Mouse (Mus musculus) megakaryocyte progenitor cell, adult 5-6 weeks (primary cell): ENCODE data around the gene Polr2l. TPM values are rescaled to one million over a fixed set of nuclear protein-coding genes. Genes with fewer than 3 reads are reported as not detected.

Source experiments
- ATAC-seq: replicated peaks from 2 replicates; pipeline ENCODE4 v1.8.0; 2016; ENCODE audit warnings: mild to moderate bottlenecking, moderate TSS enrichment, inconsistent platforms; ENCODE audit not compliant: poor library complexity
- total RNA-seq, 2 experiments: library from RNA; stranded (forward) in 1 of 2; stranded (reverse) in 1 of 2; fragments of 157-497, 149-512 nt in 1 of 2; fragments of 200-1000 nt in 1 of 2; gene quantifications; 2 replicates each; pipeline versions ENCODE4 v1.2.3 to v1.2.4; 2015 to 2017

The Polr2l gene
- total RNA-seq, 2 experiments from 2014 or later = 40.2 to 46.7 TPM

DNA sequence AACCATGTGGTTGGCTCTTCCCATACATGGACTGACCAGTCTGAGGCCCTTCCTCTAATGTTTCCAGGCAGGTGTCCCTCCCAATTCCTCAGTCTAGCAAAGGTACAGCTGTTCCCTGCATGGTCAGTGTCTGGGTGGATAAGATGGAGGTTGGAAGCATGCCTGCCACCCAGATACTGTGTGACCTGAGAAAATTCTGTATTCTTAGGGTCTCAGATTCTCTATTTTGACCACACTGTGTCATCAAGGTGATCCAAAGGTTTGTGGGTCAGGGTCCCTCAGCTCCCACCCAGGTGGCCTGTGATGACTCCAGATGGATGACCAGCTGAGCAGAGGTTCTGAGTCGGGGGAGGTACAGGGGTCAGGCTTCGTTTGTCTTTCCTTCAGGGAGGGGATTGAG is 10.3 kb upstream of the Polr2l start:
- ATAC-seq = no peak

DNA sequence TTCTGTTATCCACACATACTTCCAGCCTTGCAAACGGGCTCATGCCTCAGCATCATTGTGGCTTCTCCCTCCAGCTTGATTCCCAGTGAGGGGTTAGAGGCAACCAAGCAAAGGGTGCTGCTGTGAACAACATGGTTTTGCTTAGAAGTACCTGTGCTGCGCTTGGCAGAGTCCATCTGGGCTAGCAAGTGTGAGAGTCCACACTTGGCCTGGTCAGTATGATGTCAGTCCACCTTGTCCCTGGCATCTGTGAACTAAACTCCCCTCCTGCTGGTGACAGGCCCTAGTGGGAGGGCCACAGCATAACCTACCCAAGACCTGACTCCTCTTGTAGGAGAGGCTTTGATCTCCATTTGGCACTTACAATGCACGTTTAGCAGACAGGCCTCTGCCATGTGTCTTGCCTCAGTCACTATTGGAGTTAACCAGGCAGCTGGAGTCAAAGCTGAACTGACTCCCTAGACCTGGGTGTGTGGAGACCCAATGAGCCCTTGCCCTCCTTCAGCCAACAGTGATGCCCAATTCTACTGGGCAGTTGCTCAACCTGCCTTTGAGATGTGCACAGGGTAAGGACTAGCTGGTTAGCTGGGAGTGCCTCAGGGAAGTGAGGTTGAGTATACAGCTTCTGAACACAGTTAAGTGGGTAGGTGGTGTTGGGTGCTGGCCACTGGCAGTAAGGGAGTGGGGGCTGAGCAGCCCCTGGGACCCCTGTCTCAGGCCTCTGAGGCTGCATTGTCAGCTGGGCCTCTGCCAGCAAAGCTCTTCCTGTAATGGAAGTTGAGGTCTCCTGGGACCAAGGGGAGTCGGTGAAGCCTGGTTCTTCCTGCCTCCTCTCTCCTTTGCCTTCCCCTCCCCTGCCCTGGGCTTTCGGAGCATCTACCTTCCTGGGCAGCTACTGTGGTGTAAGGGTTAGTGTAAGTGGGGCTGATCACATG is 9.5 kb upstream of the Polr2l start:
- no peak for ATAC-seq

DNA sequence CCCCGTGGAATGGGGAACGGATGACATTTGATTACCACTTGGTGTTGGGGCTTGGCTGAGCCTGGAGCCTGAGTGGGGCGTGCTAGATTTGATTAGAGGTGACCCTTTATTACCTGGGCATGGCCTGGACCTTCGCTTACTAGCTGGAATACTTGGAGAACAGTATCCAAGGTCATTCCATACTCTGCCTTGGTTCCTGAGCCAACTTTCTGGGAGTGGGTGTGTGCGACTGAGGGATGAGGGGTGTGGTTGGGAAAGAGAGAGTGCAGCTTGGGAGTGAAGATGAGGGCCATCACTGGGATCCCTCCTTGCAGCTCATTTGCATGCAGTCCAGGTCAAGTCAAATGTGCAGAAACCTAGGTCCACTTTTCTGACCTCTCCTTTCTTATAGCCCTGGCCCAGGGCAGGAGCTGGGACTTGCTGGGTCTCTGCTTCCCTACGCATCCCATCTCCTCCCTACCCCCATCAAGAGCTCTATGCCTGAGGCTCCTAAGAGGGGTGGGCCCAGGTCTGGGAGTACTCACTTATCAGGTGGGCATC is 8.3 kb upstream of the Polr2l start:
- no peak for ATAC-seq

DNA sequence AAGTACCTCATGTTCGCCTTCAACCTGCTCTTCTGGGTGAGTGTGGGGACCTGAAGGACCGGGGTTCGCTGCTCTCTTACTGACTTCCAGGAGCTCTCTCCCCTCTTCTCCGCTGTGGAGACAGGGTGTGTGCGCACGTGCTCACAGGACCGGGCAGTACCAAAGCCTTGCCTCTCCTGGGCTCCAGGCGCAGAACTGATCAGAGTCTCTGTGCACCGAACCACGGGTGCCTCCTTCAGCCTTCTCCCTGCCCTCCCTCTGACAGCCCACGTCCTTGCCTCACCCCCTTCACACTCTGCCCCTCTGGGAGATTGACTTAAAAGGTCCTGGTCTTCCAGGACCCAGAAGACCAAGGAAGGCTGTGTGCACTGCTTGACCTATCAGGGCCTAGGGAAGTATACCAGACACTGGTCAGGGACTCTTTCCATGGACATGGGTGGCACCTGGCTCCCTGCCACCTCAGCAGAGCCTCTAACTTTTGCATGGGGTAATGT is 7.6 kb upstream of the Polr2l start:
- no peak for ATAC-seq

- ATAC-seq = peak; percentile 27
These were observed 6.8 kb upstream of the Polr2l start for GRCm38 (mm10) chr7:141481498-141482401.

- peak; percentile 75 for ATAC-seq
These were observed 6.0 kb upstream of the Polr2l start for GRCm38 (mm10) chr7:141480842-141481497.

- ATAC-seq = no peak
These were observed 3.4 kb upstream of the Polr2l start for GRCm38 (mm10) chr7:141478270-141478748.

DNA sequence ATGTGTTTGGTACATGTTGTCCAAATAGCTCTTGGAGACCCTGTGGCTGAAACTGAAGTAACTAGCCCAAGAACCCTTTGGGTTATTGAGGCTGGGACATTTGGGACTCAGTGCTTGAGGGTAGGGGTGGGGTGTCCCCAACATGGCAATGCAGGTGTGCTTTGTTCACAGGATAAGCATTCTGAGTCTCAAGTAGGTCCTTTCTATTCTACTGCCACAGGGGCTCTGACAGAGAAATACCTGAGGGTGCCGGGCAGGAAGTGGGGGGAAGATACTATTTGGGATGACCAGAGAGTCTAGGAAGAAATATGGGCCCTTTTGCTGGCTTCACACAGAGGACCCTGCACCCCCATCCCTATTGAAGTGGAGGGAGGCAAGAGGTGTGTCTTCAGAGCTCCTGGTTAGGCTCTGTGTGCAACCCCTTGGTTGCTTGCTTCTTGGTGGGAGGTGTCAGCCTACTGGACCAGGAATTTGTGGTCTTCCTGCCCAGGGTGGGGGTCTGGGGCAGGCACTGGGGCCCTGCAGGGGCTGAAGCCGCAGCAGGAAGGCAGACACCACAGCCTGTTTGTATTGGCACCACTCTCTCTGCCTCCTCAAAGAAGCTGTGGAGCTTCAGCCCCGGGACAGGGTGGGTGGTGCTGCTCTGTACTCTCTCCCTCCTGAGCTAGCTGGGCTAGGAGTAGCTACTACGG is 2.8 kb upstream of the Polr2l start:
- no peak for ATAC-seq

DNA sequence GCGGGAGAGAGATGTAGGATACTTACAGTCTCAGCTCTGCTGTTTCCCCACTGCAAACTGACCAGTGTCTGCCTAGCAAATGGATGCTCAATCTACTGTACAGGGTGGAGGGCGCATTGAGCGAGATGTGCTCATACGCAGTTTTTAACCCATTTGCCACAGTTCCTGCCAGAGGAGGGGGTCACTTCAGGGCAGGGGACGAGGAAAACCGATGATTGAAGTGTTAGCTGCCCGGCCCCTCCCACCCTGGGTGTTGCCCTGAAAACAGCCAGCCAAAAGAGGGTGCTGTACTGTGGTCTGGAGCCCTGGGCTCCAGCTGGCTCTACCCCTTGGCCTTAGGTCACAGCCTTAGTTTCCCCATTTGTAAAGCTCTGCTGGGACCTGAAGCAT is 2.0 kb upstream of the Polr2l start:
- ATAC-seq = peak; percentile 9; the same call in 1 of the 2 replicates

DNA sequence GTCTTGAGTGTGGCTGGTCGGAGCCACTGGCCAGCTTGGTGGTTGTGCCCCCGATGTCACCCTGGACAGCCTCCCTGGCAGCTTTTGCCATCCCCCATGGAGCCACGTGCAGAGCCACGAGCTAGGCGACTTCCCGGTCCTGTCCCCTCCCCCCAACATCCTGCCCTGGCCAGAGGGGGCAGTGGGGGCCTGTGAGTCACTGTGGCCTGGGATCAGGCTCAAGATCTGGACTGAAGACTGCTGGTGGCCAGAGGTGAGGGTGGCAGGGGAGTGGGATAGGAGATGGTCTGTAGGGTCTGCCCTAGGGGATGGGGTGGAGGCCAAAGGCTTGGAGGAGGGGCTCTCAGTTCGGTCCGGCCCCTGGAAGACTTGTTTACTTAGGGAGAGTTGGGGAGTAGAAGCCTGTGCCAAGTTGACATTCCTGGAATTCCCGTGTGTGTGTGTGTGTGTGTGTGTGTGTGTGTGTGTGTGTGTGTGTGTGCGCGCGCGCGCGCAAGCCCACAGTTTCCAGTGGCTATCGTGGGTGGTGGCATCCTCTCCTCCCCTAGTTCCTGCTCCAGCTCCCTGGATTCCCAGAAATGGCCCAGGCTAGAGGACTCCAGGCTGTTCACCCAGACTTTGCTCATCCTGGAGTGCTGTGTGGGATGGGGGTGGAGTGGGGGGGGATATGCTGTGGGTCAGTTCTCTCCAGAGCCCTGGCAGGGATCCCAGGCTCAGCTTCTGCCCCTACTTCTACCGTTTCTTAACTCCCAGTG is 1.5 kb upstream of the Polr2l start:
- ATAC-seq = peak; percentile 29

DNA sequence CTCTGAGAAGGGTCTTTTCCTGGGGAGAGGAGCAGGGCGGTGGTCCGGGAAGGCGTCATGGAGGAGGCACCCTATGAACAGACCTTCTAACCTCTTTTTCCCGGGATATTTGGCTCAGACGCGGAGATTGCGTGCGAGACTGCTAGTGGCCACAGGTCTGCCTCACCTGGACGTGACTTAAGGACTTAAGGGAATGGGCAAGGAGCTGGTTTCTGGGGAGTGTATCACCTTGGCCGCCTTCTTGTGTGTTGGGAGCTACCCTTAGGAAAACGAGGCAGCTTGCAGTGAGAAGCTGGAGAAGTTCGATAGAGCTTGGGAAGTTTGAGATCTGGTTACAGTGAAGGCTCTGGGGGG is 850 bp upstream of the Polr2l start:
- no peak for ATAC-seq

DNA sequence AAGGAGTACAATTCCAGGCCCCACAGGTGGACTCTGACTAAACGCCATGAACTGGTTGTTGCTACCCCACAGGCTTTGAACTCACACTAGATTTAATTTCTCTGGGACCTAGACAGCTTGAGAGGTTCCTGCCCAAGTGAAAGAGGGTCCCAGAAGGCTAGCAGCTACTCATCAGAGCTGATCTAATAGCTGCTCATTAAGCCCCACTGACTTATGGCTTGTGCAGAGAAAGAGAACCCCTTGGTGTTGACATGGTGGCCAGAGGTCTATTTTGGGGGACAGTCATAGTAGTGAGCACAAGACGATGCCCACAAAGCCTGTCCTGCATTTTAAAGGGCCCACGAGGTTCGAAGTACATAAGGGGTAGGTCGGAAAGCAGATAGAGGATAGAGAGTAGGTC is 772 bp downstream of the Polr2l start:
- ATAC-seq = no peak

DNA sequence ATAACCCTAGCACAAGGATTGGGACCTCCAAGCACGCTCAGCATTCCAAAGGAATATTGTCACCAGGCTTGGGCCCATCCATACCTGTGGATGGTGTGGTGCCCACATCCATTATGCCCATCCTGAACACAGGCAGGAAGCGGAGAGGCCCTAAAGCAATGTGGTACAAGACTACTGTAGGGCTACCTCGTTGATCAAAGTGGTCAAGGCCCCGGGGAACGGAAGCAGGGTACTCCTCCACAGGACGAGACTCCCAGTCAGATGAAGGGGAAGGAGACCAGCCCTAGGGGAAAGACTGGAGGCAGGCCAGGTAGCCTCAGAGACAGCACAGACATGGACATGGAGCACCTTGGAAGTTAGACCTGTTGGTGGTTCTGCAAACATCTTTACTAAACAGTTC is 2.2 kb downstream of the Polr2l start:
- ATAC-seq = no peak

DNA sequence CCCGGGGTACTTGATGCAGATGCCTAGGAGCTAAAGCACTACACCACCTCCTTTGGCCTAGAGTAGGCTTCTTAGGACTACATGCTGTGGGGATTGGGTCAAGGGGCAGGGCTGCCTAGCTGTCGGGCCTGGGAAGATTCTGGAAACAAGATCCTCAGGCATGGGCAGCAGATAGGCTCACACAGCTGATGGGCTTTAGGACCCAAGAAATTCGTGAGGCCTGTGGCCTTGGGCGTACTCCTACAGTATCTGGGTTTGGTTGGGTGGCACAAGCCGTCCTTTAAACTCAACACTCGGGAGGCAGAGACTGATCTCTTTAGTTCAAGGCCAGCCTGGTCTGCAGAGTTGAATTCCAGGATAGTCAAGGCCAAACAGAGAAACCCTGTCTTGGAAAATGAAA is 2.7 kb downstream of the Polr2l start:
- ATAC-seq = no peak

GRCm38 (mm10) chr7:141471236-141471635 is 3.7 kb downstream of the Polr2l start:
- no peak for ATAC-seq

- ATAC-seq = no peak
These were observed 4.3 kb downstream of the Polr2l start for GRCm38 (mm10) chr7:141470637-141470944.

- ATAC-seq = no peak
These were observed 4.9 kb downstream of the Polr2l start for GRCm38 (mm10) chr7:141469901-141470636.

DNA sequence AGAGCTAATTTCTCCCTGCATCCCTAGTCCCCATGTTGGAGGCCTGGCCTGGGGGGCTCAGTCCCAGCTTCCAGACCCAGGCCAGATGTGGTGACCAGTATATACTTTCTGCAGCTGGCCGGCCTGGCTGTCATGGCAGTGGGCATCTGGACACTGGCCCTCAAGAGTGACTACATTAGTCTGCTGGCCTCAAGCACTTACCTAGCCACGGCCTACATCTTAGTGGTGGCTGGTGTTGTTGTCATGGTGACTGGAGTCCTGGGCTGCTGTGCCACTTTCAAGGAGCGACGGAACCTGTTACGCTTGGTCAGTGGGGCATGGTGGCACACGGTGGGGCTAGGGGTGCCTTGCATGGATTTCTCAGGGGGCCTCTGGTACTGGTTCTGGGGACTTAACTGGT is 5.6 kb downstream of the Polr2l start:
- ATAC-seq = no peak
